Mouse (Mus musculus): ENCODE measurements around the gene Capn1.
A peak's percentile ranks its signal among the peaks of the same experiment; 100 is the strongest.

Capn1 gene

GRCm38 (mm10) chr19:5990921-5991320 lies 24.8 kb downstream of the Capn1 start:
- no peak for DNase-seq (ENCODE audit: low read depth, low spot score)

- DNase-seq (ENCODE audit: low read depth, low spot score) = no peak
Measured at GRCm38 (mm10) chr19:5990033-5990432, 25.7 kb downstream of the Capn1 start.

- no peak for DNase-seq (ENCODE audit: low read depth, low spot score)
Measured at GRCm38 (mm10) chr19:5989585-5989984, 26.1 kb downstream of the Capn1 start.

- DNase-seq (ENCODE audit: low read depth, low spot score) = peak; percentile 36
Measured at GRCm38 (mm10) chr19:5988815-5989452, 26.8 kb downstream of the Capn1 start.

- DNase-seq (ENCODE audit: low read depth, low spot score) = no peak
Measured at GRCm38 (mm10) chr19:5988027-5988814, 27.5 kb downstream of the Capn1 start.

- no peak for DNase-seq (ENCODE audit: low read depth, low spot score)
Measured at GRCm38 (mm10) chr19:5986043-5986442, 29.7 kb downstream of the Capn1 start, which contains the start of gene Slc22a20. Gene Slc22a20 (minus strand): TSS chr19:5986143.

- DNase-seq (ENCODE audit: low read depth, low spot score) = no peak
Measured at GRCm38 (mm10) chr19:5980477-5980876, 35.2 kb downstream of the Capn1 start.

DNA sequence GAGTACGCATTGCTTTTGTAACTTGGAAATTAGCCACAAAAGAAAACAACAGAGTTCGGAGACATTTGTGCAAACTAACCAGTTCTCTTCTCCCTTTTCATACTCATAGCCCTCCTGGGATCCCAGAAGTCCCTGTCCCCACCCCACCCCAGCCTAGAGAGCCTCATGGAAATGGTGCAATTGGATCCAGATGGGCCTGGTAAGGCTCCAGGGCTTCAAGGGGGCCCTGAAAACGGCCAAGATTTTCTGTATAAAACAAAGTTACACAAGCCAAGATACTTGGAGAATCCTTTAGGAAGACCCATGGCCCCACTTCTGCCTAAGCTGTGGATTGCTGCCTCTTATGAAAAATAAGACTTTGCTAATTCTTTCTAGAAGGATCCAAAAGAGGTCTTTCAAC lies 38.0 kb downstream of the Capn1 start:
- no peak for DNase-seq (ENCODE audit: low read depth, low spot score)

DNA sequence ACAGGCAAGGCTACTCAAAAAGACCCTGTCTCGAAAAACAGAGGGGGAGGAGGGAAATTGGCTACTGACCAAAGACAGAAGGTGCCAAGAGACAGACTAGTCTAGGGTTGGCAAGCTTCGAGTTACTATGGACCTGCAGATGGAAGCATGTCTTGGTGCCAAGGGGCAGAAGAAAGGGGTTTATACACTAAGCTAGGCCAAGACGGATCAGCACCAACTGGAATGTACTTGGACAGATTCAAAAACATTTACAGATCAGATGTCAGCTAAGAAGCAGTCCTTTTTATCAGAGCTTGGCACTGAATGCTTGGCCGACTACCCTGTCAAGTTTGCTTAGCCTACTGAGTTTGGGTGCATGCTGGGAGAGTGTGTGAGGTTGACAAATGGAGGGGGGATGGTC lies 40.0 kb downstream of the Capn1 start:
- no peak for DNase-seq (ENCODE audit: low read depth, low spot score)

DNA sequence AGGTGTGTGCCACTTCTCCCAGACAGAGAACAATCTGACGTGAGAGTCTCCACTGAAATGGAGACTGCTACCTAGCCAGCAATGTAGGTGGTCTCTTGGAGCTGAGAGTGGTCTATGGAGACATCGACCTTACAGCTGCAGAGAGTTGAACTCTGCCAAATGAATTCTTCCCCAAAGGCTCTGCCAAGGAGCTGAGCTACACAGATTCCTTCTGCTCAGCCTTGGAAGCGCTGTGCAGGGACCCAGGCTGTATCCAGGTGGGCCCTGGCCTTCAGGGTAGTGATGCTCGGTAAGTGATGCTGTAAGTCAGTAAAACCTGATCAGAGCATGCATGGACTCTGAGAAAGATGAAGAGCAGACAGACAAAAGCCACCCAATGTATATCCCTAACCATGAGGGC lies 40.6 kb downstream of the Capn1 start:
- no peak for DNase-seq (ENCODE audit: low read depth, low spot score)

- no peak for DNase-seq (ENCODE audit: low read depth, low spot score)
Measured at GRCm38 (mm10) chr19:5967664-5968063, 48.0 kb downstream of the Capn1 start.

DNA sequence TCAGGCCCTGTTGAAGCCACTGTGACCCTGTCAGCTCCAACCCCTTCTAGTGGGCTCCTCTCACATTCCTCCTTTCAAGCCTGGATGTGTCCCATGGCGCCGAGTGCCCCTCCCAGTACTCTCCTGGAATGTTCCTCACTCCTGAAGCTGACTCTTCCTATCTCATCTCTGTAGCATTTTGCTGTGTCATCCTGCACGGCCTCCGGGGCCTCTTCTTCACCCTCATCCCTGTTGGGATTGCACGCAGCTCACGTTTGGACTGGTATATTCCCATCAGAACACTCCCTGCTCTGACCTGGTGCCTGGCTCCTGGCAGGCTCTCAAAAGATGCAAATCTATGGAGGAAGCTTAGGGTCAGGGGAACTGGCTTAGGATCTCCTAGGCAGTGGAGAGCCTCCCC lies 48.9 kb downstream of the Capn1 start:
- DNase-seq (ENCODE audit: low read depth, low spot score) = no peak

- no peak for DNase-seq (ENCODE audit: low read depth, low spot score)
Measured at GRCm38 (mm10) chr19:5965910-5966309, 49.8 kb downstream of the Capn1 start.

- DNase-seq (ENCODE audit: low read depth, low spot score) = peak; percentile 82
Measured at GRCm38 (mm10) chr19:5965280-5965679, 50.4 kb downstream of the Capn1 start.

DNA sequence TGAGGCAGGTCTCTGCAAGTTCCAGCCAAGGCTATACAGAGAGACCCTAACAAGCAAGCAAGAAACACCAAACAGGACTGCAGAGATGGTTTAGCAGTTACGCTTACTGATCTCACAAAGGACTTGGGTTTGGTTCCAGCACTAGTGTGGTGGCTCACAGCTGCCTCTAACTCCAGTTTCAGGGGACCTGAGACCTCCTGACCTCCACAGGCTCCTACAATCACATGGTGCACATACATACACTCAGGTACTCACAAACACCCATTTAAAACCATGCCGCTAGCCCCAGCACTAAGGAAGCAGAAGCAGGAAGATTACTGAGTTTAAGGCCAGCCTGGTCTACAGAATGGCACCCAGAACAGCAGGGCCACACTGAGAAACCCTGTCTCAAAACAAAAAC lies 50.9 kb downstream of the Capn1 start:
- no peak for DNase-seq (ENCODE audit: low read depth, low spot score)

DNA sequence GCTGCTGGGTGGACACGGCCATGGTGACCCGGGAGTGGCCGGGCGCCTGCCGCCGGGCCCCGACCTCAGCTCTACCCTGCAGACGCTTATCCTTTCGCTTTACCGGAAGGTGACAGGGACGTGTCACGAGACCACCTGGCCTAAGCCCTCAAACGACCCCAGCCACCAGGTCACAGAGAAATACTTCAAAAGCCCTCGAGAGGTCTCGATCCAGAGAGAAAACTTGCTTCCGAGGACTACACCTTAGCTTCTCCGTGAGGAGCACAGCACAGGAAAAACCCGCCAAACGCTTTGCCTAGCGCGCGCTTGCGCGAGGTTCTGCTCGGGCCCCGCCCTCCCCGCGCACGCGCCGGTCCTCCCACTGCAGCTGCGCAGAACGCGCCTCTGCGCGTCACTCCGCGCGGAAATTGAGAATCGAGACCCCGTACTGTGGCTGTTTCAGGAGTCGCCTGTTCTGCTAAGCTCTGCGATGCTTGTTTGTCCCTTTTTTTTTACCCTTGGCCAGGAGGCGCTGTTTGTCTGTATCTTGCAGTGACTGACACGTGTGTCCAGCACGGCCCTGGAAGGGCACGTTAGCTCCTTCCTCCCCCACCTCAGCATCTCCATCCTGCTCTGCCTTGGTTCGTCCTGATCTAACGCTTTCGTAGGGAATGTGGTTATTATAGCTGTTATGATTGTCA lies 51.7 kb downstream of the Capn1 start, which contains the start of gene Pola2:
Pola2 (minus strand) TSS at position 320 of the 680 bp plus-strand sequence.
- DNase-seq (ENCODE audit: low read depth, low spot score) = peak; percentile 91

DNA sequence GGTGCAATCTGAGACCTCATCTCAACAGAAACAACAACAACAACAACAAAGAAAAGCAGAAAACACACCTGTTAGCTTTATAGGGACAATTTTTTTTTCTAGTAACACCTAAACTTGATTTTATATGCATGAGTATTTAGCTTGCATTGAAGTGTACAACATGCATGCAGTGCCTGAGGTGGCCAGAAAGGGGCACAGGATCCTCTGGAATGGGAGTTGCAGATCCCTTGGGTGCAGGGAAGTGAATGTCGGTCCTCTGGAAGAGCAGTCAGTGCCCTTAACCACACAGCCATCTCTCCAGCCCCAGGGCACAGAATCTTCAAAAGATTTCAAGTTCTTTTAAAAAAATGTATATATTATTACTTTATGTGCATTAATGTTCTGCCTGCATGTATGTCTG lies 53.0 kb downstream of the Capn1 start:
- no peak for DNase-seq (ENCODE audit: low read depth, low spot score)

DNA sequence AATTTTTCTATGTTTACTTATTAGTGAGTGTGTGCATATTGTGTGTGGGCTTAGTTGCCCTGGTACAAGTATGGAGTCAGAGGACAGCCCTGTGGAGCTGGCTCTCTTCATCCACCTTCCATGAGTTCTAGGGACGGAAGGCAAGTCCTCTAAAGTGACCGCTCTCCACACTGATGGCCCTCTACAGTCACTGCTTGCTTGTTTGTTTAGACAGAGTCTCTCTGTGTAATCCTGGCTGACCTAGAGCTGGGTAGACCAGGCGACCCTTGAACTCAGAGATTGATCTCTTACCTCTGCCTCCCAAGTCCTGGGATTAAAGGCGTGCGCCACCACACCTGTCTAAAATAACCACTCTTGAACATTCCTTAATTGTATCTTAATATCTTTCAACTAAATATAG lies 58.3 kb downstream of the Capn1 start:
- DNase-seq (ENCODE audit: low read depth, low spot score) = no peak

- peak; percentile 79 for DNase-seq (ENCODE audit: low read depth, low spot score)
Measured at GRCm38 (mm10) chr19:5956685-5957084, 59.0 kb downstream of the Capn1 start.

DNA sequence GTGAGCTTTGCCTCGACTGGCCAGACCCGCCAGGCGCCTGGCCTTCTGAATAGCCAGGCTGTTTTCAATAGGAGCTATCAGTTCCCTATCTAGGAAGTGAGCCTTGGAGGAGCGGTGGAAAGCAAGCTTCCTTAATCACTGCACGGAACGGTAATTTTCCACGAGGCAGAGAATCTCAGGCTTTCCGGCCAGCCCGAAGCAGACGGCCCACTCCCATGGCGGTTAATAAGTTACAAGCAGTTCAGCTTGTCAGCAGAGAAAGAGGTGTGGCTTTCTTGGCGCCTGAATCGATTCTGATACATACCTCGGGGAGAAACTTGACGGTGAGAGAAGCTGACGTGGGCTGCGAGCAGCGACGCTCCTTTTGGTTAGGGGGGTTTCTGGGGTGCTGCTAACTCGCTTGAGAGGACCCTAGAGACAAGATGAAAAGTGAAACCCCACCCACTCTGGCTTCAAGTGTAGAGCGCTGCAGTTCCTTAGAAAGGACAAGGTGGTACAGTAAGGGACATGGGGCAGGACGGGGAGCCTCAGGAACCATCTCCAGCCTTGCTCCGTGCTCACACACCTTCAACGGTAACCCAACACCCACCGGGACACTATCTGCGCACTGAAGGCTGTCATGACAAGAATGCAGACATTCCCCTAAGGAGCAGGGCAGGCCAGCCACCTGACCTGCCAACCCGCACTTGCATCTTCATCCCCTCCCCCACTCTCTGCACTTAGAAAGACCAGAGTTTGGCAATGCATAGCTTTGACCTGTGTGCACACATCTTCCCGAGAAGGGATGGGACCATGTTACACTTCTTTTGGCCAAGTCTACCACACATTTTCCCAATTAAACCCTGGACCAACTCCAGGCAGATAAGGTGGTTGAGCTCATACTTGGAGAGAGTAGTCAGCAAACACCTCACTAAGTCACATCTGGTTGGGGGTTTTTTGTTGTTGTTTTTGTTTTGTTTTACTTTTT lies 59.7 kb downstream of the Capn1 start:
- no peak for DNase-seq (ENCODE audit: low read depth, low spot score)

- DNase-seq (ENCODE audit: low read depth, low spot score) = no peak
Measured at GRCm38 (mm10) chr19:5954936-5955335, 60.8 kb downstream of the Capn1 start.
